Comparison of ENCODE assay signal across 9 mouse cellular contexts in genomic region chr2:170288196-170288595, GRCm38 (mm10).
DNase-seq lines count a peak whose midpoint lies in the region; ATAC-seq and TF ChIP-seq lines count a peak whose summit lies in the region.
"Had no signal": no experiment of that assay in that cellular context is flagged by ENCODE, and none has a peak within 500 bp of the region (broad histone marks: within the 10 kb centered on the region; RNA-seq: fewer than 3 reads in every experiment).

No protein-coding gene starts in this region.

- WGBS in kidney, postnatal 0 days, result 15% methylated on average over 10 of the region's 11 CpGs
- WGBS in forebrain, embryonic 10.5 days, result 6% methylated on average over 10 of the region's 11 CpGs
- 11% methylated on average over 11 of the region's 11 CpGs for WGBS in limb, embryonic 13.5 days
- WGBS in stomach, embryonic 15.5 days, result 28% methylated on average over 11 of the region's 11 CpGs

- 0 out of 2 replicates have a peak overlapping the region, but pooled peaks have one; percentile 8 for H3K9ac ChIP-seq in kidney, postnatal 0 days (ENCODE audit: low read depth, low read length)
- H3K9ac ChIP-seq in limb, embryonic 13.5 days, result peak overlapping the region; percentile 10; the same call in 1 of the 2 replicates
- no peak overlapping the region for H3K9ac ChIP-seq in stomach, embryonic 15.5 days

- no peak overlapping the region for H3K4me3 ChIP-seq in kidney, postnatal 0 days (replicated peaks; ENCODE audit: low read depth, low read length)
- H3K4me3 ChIP-seq in forebrain, embryonic 10.5 days, result peak overlapping the region; percentile 54
- H3K4me3 ChIP-seq in limb, embryonic 13.5 days, result peak overlapping the region; percentile 47
- H3K4me3 ChIP-seq in stomach, embryonic 15.5 days (replicated peaks), result no peak overlapping the region

- no peaks in the 10 kb centered on the region for H3K9me3 ChIP-seq in kidney, postnatal 0 days (replicated peaks; ENCODE audit: low read length)
- no peaks in the 10 kb centered on the region for H3K9me3 ChIP-seq in forebrain, embryonic 10.5 days
- H3K9me3 ChIP-seq in limb, embryonic 13.5 days, result no peaks in the 10 kb centered on the region
- no peaks in the 10 kb centered on the region for H3K9me3 ChIP-seq in stomach, embryonic 15.5 days

- peak overlapping the region; percentile 3 for H3K27ac ChIP-seq in kidney, postnatal 0 days
- peak overlapping the region; percentile 89 for H3K27ac ChIP-seq in forebrain, embryonic 10.5 days
- H3K27ac ChIP-seq in limb, embryonic 13.5 days, result no peak overlapping the region
- peak overlapping the region; percentile 1; the same call in 1 of the 2 replicates for H3K27ac ChIP-seq in stomach, embryonic 15.5 days

- peak overlapping the region; percentile 43 for H3K4me2 ChIP-seq in kidney, postnatal 0 days (ENCODE audit: low read length)
- peak overlapping the region; percentile 89 for H3K4me2 ChIP-seq in limb, embryonic 13.5 days (replicated peaks)
- H3K4me2 ChIP-seq in stomach, embryonic 15.5 days, result peak overlapping the region; percentile 38

- H3K4me1 ChIP-seq in kidney, postnatal 0 days (replicated peaks; ENCODE audit: insufficient read depth, low read length), result peaks cover 19% of the 10 kb centered on the region
- H3K4me1 ChIP-seq in forebrain, embryonic 10.5 days, result peaks cover 48% of the 10 kb centered on the region
- H3K4me1 ChIP-seq in limb, embryonic 13.5 days, result peaks cover 40% of the 10 kb centered on the region
- peaks cover 31% of the 10 kb centered on the region; the same call in 1 of the 2 replicates for H3K4me1 ChIP-seq in stomach, embryonic 15.5 days

- no peak; the same call in 1 of the 2 replicates for ATAC-seq in kidney, postnatal 0 days (replicated peaks; ENCODE audit: low FRiP score, low read depth)
- no peak for ATAC-seq in limb, embryonic 13.5 days (ENCODE audit: low FRiP score, low read depth)
- no peak for ATAC-seq in stomach, embryonic 15.5 days (ENCODE audit: insufficient read depth, low FRiP score, low read depth)

- peak; percentile 64 for DNase-seq in kidney, postnatal 0 days (ENCODE audit: low spot score)
- no peak for DNase-seq in kidney, postnatal 36 days
- peak; percentile 48 for DNase-seq in forebrain, embryonic 10.5 days (ENCODE audit: extremely low spot score, low spot score)
- no peak for DNase-seq in gastrocnemius, adult 18-20 months (ENCODE audit: low spot score)
- no peak for DNase-seq in cerebellum, adult 11-12 months
- DNase-seq in urinary bladder, adult 2 months (ENCODE audit: low spot score), result no peak
- DNase-seq: spleen, adult 18-20 months had no signal

- H3K27me3 ChIP-seq in kidney, postnatal 0 days (ENCODE audit: insufficient read depth, low read length), result no peaks in the 10 kb centered on the region
- H3K27me3 ChIP-seq in forebrain, embryonic 10.5 days (ENCODE audit: poor library complexity, severe bottlenecking), result peaks cover 11% of the 10 kb centered on the region
- H3K27me3 ChIP-seq in limb, embryonic 13.5 days, result peaks cover 8% of the 10 kb centered on the region
- H3K27me3 ChIP-seq in stomach, embryonic 15.5 days (replicated peaks), result no peaks in the 10 kb centered on the region

- TF ChIP-seq CTCF in kidney, postnatal 0 days (IDR thresholded peaks at IDR 0.05; ENCODE audit: low read depth), result no peak

- no peaks in the 10 kb centered on the region for H3K36me3 ChIP-seq in kidney, postnatal 0 days (ENCODE audit: insufficient read depth, low read length)
- no peaks in the 10 kb centered on the region for H3K36me3 ChIP-seq in forebrain, embryonic 10.5 days (replicated peaks)
- no peaks in the 10 kb centered on the region for H3K36me3 ChIP-seq in limb, embryonic 13.5 days
- no peaks in the 10 kb centered on the region for H3K36me3 ChIP-seq in stomach, embryonic 15.5 days

Comparison
In these comparisons a context has a peak if more than half of its experiments do, and no peak if none do; other contexts are left out.
1. DNase-seq: peak in kidney, postnatal 0 days (single experiment) and forebrain, embryonic 10.5 days (single experiment); none in kidney, postnatal 36 days (0 of 2), gastrocnemius, adult 18-20 months (single experiment), cerebellum, adult 11-12 months (single experiment) and urinary bladder, adult 2 months (single experiment).
2. H3K4me2 ChIP-seq: peak in every context shown above with its lines; median percentile 89 in limb, embryonic 13.5 days; 43 in kidney, postnatal 0 days; 38 in stomach, embryonic 15.5 days.
3. H3K4me3 ChIP-seq: peak in forebrain, embryonic 10.5 days (single experiment) and limb, embryonic 13.5 days (single experiment); none in kidney, postnatal 0 days (single experiment) and stomach, embryonic 15.5 days (single experiment).